Mouse (Mus musculus) ES-E14 (cell line): Measurements from ENCODE around the gene Btbd16. TPM values are rescaled to one million over a fixed set of nuclear protein-coding genes. Genes with fewer than 3 reads are reported as not detected.
A peak's percentile ranks its signal among the peaks of the same experiment; 100 is the strongest.

Source experiments
- DNase-seq: peaks from one replicate; pipeline ENCODE4 v3.0.0-alpha.2; 2013; ENCODE audit warnings: low read depth, low spot score
- H3K27ac ChIP-seq: 2 replicates; pipeline ENCODE4 v1.5.1; 2012; ENCODE audit warnings: low read depth, mild to moderate bottlenecking, low read length, moderate library complexity, mixed read lengths; ENCODE audit not compliant: poor library complexity, insufficient read depth, severe bottlenecking
- H3K36me3 ChIP-seq: 2 replicates; pipeline ENCODE4 v1.6.1; 2012; ENCODE audit warnings: mild to moderate bottlenecking, low read length, moderate library complexity, mixed read lengths; ENCODE audit not compliant: control insufficient read depth, poor library complexity, insufficient read depth, severe bottlenecking
- H3K4me1 ChIP-seq, 2 experiments: fragments of 150-350 bp in 1 of 2; sonication (generic) in 1 of 2; 2 replicates each; pipeline ENCODE4 v1.6.1; 2012; ENCODE audit warnings: low read length in 2 of 2, mild to moderate bottlenecking in 1 of 2, mixed read lengths in 1 of 2; ENCODE audit not compliant: control insufficient read depth in 2 of 2, insufficient read depth in 2 of 2, poor library complexity in 1 of 2
- H3K4me3 ChIP-seq, 2 experiments: fragments of 150-350 bp in 1 of 2; sonication (generic) in 1 of 2; 2 replicates each; pipeline ENCODE4 v1.5.1; 2012; ENCODE audit warnings: low read length in 2 of 2, low read depth in 1 of 2, mild to moderate bottlenecking in 1 of 2, mixed read lengths in 1 of 2; ENCODE audit not compliant: insufficient read depth in 1 of 2, poor library complexity in 1 of 2, severe bottlenecking in 1 of 2
- H3K9ac ChIP-seq: 2 replicates; pipeline ENCODE4 v1.6.1; 2012; ENCODE audit warnings: low read depth, mild to moderate bottlenecking, low read length, mixed read lengths; ENCODE audit not compliant: poor library complexity, insufficient read depth, severe bottlenecking
- H3K9me3 ChIP-seq: fragments of 150-350 bp; sonication (generic); 2 replicates; pipeline ENCODE4 v1.6.1; 2012; ENCODE audit warnings: low read depth, mild to moderate bottlenecking, low read length; ENCODE audit not compliant: control insufficient read depth, insufficient read depth
- CHD2 ChIP-seq: IDR thresholded peaks from 2 replicates; pipeline ENCODE4 v1.6.1; 2014; ENCODE audit warnings: mild to moderate bottlenecking, low read depth, low read length, inconsistent platforms
- HCFC1 ChIP-seq: IDR thresholded peaks from 2 replicates; pipeline ENCODE4 v1.6.1; 2012; ENCODE audit warnings: low read length, inconsistent platforms, borderline replicate concordance; ENCODE audit not compliant: insufficient read depth
- MAFK ChIP-seq: IDR thresholded peaks from 2 replicates; pipeline ENCODE4 v1.6.1; 2014; ENCODE audit warnings: mild to moderate bottlenecking, low read depth, low read length, inconsistent platforms; ENCODE audit not compliant: insufficient read depth
- ZC3H11A ChIP-seq: IDR thresholded peaks from 2 replicates; pipeline ENCODE4 v1.6.1; 2012; ENCODE audit warnings: low read depth, mild to moderate bottlenecking, inconsistent platforms, low read length, borderline replicate concordance
- ZNF384 ChIP-seq: IDR thresholded peaks from 2 replicates; pipeline ENCODE4 v1.6.1; 2012; ENCODE audit warnings: low read depth, low read length, inconsistent platforms
- in situ Hi-C, 2 experiments: fragments of 600-800 bp; cut with MboI; formaldehyde crosslinking; loops; one replicate each; pipeline ENCODE4 v1.15.1; 2025; ENCODE audit warnings: low sequenced_read_pairs in 2 of 2, inconsistent platforms in 1 of 2; ENCODE audit not compliant: unreplicated experiment in 2 of 2
- total RNA-seq: library from RNA; depleted of rRNA; stranded (reverse); fragments of 300-350 nt; gene quantifications from 2 replicates; pipeline ENCODE4 v1.2.3, GENCODE M21; 2012

The Btbd16 gene
- total RNA-seq, 1 experiment = 0.09 TPM

DNA sequence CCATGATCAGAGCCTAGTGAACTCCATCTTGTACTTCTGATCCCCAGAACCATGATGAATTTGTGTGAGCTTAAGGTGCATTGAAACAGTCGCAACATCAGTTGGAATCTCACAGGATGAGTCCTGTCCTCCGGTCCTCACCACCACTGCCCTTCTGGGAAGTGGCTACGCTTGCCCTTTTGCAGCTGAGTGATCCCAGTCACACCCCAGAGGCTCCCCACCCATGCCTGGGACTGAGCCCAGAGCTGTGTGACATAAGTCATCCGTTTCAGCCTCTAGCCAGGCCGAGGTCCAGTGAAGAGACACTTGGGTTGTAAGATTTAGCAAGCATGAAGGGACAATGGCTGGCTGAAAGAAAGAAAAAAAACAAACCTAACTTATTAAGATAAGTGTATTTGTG, 31.1 kb downstream of the Btbd16 start:
- no peak for TF ChIP-seq MAFK
- TF ChIP-seq ZNF384 = no peak
- TF ChIP-seq ZC3H11A = no peak
- Histone ChIP-seq H3K9ac (no peak overlapping the region), H3K4me3 (no peak overlapping the region), H3K4me1 (0 out of 4 replicates have a peak, but pooled peaks cover 0 to 3% of the 10 kb centered on the region in 2 experiments), H3K9me3 (no peaks in the 10 kb centered on the region), H3K36me3 (no peaks in the 10 kb centered on the region), H3K27ac (no peak overlapping the region)
- DNase-seq = no peak
- in situ Hi-C loops = no loop called here

- Histone ChIP-seq H3K4me1 (0 out of 4 replicates have a peak, but pooled peaks cover 0 to 3% of the 10 kb centered on the region in 2 experiments), H3K27ac (no peak overlapping the region), H3K9me3 (no peaks in the 10 kb centered on the region), H3K4me3 (no peak overlapping the region), H3K9ac (no peak overlapping the region), H3K36me3 (no peaks in the 10 kb centered on the region)
- no peak for DNase-seq
- in situ Hi-C loops = no loop called here
- TF ChIP-seq ZC3H11A (no peak), MAFK (no peak), ZNF384 (no peak), HCFC1 (no peak), CHD2 (no peak)
Observed at GRCm38 (mm10) chr7:130807749-130808148, 33.9 kb downstream of the Btbd16 start.

DNA sequence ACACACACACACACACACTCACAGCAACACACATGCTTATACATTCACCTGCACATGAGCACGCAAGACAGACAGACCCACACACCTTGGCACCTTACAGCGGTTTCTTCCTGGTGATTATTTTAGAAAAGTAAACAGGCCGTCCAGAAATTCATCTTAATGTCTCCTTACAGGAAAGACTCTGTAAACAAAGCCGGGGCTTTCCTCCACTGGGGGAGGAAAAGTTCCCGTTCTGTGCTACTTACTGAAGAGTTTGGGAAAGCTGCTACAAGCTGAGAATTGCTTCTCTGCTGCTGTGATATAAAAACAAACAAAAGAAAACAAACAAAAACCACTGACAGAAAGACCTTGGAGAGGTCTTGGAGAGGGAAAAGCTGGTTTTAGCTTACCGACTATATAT, 34.8 kb downstream of the Btbd16 start:
- peak overlapping the region in 1 of 2 experiments; percentile 34; a peak in 1 of 4 replicates for H3K4me3 ChIP-seq
- 0 out of 4 replicates have a peak, but pooled peaks cover 0 to 3% of the 10 kb centered on the region in 2 experiments for H3K4me1 ChIP-seq
- H3K36me3 ChIP-seq = no peaks in the 10 kb centered on the region
- DNase-seq = no peak
- TF ChIP-seq ZNF384 (no peak), ZC3H11A (no peak), CHD2 (no peak), MAFK (no peak), HCFC1 (no peak)
- H3K9ac ChIP-seq = no peak overlapping the region
- no peaks in the 10 kb centered on the region for H3K9me3 ChIP-seq
- in situ Hi-C loops = no loop called here
- no peak overlapping the region for H3K27ac ChIP-seq

DNA sequence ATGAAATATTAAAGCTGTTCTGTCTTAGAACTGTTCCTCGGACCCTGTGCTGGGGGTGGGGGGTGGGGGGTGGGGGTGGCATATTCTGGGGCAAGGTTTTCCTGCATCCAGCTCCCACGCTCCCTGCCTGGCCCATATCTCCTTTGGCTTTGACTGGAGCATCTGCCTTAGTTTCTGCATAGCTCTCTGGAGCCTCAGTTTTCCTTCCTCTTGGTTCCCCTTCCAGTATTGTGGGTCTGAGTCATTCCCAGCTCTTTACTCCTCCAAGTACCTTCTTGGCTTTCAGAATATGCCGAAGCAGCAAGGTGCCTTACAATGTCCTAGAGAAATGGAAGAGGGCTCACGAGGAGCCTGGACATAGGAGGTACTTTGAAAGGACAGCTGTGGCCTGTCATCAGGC, 36.4 kb downstream of the Btbd16 start:
- in situ Hi-C loops = no loop called here
- no peaks in the 10 kb centered on the region for H3K9me3 ChIP-seq
- H3K4me1 ChIP-seq = 0 out of 4 replicates have a peak, but pooled peaks cover 0 to 3% of the 10 kb centered on the region in 2 experiments
- no peak overlapping the region for H3K9ac ChIP-seq
- H3K27ac ChIP-seq = no peak overlapping the region
- no peaks in the 10 kb centered on the region for H3K36me3 ChIP-seq
- TF ChIP-seq ZC3H11A (no peak), MAFK (no peak), HCFC1 (no peak), ZNF384 (no peak), CHD2 (no peak)
- no peak overlapping the region for H3K4me3 ChIP-seq
- no peak for DNase-seq

GRCm38 (mm10) chr7:130812407-130812806, 38.5 kb downstream of the Btbd16 start:
- H3K9me3 ChIP-seq = no peaks in the 10 kb centered on the region
- H3K36me3 ChIP-seq = no peaks in the 10 kb centered on the region
- peak overlapping the region; percentile 67; the same call in 1 of the 2 replicates for H3K9ac ChIP-seq
- peak overlapping the region; percentile 39 to 64; a peak in 3 of 4 replicates for H3K4me3 ChIP-seq
- no peak overlapping the region for H3K27ac ChIP-seq
- no peak for DNase-seq
- TF ChIP-seq ZNF384 (no peak), CHD2 (no peak), MAFK (no peak), ZC3H11A (no peak), HCFC1 (no peak)
- 0 out of 4 replicates have a peak, but pooled peaks cover 0 to 3% of the 10 kb centered on the region in 2 experiments for H3K4me1 ChIP-seq
- in situ Hi-C loops = no loop called here
